Mouse (Mus musculus) adrenal gland, postnatal 14 days (tissue): Measurements from ENCODE around the gene Pla1a. TPM values are rescaled to one million over a fixed set of nuclear protein-coding genes. Genes with fewer than 3 reads are reported as not detected.
"Not testable (repeated sequence)": the region's sequence is repeated elsewhere in the genome, so short reads cannot be mapped to it uniquely, and the experiment has no call there.

ENCODE experiments used
- DNase-seq: peaks from one replicate; pipeline ENCODE4 v3.0.0; 2021; ENCODE audit warnings: mixed read lengths
- total RNA-seq: library from RNA; stranded (reverse); gene quantifications from 2 replicates; pipeline ENCODE4 v1.2.3, GENCODE M21; 2021

Pla1a gene
- total RNA-seq, 1 experiment from 2014 or later = 27.2 TPM

DNA sequence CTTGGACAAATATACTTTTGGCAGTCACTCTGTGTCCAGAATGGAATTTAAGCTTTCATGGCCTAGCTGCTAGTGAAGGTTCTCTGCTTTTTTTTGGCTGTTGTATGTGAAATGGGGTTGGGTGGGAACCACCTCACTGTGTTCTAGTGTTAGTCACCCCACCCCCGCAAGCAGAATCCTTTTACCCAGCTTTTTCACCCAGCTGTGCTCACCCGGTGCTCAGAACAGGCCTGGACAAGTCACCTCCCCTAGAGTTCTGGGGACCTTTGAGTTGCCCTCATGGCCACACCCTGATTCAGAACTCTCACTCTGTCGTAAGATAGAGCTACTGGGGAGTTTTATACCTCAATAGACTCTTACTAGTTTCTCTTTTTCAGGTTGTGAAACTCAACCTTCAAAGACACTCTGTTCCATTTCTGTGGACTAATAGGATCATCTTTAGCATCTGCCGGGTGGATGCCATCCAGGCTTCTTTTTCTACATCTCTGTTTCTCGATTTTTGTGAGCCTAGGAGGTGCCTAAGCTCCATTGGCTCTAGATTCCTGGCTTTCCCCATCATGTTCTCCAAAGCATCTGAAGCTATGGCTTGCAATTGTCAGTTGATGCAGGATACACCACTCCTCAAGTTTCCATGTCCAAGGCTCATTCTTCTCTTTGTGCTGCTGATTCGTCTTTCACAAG, 25.8 kb upstream of the Pla1a start:
- no peak for DNase-seq

DNA sequence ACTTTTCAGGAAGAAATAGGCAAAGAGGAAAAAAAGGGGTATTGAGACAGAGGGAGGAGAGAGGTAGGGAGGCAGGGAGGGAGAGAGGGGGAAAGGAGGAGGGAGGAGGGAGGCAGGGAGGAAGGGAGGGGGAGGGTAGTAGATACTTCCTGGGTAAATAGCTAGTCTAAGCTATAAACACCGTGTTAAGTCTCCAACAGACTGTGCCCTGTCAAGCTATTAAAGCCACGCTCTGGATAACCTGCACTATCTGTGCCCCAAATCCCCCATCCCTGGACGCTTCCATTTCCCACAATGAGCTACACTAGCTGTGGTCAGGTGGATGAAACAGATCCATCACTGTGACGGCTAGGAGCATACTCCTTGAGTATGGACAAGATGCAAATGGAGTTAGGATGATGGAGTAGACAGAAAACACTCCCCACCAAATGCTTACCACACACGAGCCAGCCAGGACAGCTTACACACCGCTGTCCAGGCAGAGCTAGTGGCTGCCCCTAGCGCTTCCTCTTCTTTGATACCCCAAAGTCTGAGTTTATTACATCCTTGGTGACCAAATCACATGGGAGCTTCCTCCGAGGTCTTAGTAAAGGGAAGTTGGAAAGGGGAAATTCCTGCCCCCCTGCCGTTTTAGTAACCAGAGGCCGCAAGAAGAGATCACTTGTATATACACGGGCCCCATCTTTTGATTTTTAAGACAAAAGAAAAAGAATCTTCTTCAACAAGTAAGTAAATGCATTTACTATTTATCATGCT, 24.0 kb upstream of the Pla1a start:
- no peak for DNase-seq

DNA sequence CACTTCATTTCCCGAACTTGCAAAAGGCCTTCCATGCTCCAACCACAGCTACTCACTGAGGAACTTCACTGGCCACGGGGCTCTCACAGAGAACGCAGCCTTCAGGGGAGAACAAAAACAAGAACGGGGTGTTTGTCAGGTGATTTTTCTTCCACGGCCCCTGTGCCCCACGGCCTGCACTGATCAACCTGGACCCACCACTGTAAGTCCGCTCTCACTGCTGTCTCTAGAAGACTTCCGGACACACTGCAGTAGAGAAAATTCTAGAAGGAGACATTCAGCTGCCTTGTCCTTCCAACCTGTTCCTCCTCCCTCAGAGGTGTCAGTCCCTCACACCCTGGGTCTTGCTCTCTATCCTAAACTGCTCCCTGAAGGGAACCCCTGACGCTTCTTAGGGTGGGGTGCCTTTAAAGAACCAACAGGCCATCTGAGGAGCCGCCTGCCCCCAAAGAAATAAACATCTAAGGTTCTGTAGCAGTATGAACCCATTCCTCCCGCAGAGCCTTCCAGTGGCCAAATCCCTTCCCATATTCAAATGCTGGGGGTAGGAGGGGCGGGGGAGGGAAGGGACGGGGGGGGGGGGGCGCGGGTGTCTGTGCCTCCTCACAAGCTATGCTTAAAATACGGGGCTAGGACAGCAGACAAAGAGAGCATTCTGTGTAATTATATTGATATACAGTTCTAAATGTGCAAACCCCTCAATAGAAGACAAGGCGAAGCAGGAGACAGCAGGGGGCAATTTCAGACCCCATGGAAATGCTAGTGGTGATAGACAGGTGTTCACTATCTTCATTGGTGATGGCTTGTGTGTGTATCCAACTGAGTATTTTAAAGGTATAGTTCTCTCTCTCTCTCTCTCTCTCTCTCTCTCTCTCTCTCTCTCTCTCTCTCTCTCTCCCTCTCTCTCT, 22.8 kb upstream of the Pla1a start, which contains the start of gene Cd80:
TSS of gene Cd80 (plus strand) at position 51 of the 908 bp plus-strand sequence.
- DNase-seq = no peak

DNA sequence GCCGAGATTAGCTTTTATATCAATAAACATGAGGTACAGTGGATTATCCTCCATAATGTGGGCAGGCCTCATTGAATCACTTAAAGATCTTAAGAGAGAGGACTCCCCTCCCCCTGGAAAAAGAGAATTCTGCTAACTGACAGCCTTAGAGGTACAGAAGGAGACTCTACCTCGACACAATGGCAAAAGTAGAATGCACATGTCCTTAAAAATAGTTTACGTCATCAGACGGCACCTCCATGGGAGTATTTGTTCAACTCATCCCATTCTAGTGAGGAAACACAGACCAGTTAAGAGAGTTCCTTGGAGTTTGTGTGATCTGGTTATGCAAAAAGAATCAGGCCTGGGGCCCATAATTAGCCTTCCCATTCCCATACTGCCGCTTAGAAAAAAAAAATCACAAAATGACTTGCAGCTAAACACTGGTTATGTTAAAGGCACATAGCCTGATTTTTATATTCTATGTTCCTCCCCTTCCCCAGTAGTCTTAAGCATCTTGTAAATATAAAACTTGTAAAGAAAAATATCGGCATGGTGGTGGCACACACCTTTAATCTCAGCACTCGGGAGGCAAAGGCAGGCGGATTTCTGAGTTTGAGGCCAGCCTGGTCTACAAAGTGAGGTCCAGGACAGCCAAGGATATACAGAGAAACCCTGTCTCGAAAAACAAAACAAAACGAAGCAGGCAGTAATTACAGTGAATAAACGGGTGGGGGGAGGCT, 21.7 kb upstream of the Pla1a start:
- DNase-seq = no peak

DNA sequence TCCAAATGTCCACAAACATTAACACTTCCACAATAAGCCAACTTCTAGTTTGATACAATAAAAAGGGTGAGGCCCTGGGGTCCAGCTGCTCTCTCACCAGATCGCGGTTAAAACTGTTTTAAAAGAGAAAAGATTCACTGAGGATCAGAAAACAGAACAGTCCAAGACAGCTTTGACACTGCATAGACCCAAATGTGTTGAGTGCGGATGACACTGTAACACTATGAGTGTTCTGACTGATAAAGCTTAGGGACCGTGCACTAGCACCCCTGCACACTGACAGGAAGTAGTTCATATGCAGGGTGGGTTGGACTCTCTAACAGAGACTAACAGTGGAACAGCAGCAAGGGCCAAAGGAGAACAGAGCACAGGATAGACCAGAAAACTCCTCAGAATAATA, 21.0 kb upstream of the Pla1a start:
- no peak for DNase-seq

DNA sequence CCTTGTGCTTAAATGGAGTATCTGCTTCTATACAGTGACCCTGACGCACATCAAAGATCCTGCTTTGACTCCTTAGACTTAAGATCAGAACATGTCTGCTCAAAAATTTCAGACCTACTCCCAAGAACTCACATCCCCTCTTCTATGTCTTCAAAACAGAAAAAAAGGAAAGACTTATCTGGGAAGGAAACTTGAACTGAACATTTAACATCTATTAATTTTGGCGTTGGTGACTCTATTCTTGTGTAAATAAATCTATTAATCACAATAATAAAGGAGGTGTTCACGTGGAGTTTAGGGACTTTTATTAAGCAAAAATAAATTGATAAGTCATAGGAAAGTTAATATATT, 20.2 kb upstream of the Pla1a start:
- no peak for DNase-seq

DNA sequence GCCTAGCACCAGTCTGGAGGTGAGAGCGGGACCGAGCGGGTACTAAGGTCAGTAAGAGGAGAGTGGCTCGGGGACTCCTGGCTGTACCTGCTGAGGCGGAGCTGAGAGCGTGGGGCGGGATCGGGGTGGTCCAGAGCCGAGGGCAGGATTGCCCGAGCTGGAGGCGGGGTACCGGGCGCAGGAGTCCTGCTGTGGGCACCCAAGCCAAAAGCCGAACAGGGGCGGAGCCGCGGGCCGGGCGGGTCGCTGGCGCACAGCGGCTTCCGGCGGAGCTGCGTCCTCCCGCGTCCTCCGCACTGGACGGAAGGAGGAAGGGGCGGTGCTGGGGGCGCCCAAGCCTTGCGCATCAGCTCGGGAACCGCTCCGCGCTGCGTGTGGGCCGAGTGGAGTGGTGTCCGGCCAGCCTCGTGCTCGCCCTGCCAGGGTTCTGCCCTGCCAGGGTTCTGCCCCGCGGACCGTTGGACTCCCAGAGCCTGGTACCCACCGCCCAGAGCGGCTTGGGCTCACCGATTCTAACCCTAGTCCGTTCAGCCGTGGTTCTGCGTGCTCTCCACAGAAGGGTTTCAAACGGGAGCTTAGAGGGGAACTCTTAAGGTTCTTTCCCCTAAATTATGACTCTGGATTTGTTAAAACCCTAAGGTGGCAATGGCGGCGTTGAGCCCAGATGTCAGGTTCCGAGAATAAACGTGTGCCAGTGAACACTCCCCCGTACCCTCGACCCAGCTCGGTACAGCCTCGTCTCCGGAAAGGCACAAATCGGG, 19.7 kb upstream of the Pla1a start, which contains the start of gene Adprh:
TSS of gene Adprh (minus strand) at position 262 of the 761 bp plus-strand sequence.
- peak; percentile 98 for DNase-seq

DNA sequence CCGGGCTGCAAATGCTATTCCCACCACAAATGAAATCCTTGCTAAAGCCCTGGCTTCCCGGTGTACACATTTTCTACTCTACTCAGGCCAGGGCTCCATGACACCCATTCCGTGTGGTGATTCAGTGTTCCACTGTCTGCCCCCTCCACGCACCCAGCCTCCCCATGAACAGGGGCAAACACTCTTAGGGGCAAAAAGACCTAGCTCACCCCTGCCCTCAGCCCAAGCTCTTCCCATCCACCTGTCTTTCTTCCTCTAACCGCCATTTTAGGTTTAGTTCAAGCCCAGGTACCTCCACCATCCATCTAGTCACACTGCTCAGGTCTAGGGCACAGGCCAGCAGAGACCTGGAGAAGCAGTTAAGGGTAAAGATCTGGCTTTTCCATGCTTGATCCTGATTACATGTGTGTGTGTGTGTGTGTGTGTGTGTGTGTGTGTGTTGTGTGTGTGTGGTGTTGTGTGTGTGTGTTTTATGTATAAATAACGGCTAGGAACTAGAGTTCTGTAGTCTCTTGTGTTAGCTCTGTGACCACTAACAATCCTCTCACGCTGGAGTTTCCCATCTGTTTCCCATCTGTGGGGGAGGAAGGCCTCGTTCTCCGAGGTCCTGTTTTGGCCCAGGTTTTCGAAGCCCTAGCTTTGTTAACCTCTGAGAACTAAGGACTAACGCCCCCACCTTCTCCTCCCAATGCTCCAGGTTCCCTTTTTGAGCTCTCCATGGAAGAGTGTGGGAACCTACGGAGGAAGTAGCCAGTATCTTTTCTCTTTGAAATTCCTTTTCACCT, 18.7 kb upstream of the Pla1a start:
- no peak for DNase-seq

DNA sequence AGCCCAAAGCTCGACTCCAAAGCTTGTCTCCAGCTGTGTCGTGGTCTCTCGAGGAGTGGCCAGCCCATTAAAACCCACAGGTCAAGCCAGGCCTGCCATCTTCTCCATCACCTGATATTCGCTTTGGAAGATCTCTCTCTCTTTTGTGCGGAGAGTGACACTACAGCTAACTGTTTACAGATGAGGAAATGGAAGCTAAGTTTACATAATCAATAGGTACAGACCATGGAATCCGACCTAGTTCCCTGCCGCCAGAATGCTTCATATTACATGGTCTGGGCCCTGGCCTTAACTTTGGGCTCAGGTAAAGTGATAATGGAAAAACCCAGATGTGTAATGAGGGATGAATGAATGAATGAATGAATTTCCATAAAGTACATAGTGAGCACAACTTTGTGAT, 17.8 kb upstream of the Pla1a start:
- no peak for DNase-seq

DNA sequence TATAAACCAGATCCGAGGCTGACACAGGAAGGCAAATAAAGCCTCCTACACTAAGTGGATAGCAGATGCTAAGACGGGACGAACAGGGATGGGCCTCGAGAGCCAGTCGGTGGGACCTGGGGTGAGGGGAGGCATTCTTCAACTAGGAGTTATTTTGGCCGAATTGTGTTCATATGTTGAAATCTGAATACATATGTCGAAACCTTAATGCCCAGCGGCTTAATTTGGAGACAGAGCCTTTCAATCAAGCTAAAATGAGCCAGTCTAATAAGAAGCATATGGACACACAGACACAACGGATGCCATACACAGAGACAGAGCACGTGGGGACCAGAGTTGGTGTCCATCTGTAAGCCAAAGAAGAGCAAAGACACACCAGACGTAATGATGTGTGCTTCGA, 15.5 kb upstream of the Pla1a start:
- no peak for DNase-seq

DNA sequence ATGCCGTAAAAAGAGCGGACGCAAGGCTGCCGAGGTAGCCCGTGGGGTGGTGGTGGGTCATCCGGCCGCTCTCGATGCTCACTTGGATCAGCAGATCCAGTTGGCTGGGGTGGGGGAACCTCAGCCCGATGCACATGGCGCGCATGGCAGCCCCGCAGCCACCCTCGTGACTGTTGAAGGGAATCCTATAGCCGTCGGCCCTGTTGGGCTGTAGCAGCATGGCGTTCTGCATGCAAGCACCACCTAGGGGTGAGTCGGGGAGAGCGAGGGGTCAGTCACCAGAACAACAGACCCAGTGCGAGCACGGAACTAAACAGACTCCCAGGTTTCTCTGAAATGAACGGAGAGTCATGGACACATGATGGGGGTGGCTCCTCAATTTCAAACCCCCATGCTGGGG, 14.4 kb upstream of the Pla1a start:
- no peak for DNase-seq

DNA sequence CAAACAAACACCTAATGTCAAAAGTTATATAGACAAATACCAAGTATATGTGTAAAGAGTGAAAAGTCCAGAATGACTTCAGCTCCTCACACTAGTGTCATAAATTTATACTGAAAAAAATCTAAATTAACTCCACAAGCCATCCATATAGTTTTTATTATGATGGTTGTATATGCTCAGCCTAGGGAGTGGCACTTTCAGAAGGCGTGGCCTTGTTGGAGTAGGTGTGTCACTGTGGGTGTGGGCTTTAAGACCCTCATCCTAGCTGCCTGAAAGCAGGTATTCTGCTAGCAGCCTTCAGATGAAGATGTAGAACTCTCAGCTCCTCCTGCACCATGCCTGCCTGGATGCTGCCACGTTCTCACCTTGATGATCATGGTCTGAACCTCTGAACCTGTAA, 13.2 kb upstream of the Pla1a start:
- DNase-seq = not testable (repeated sequence)

DNA sequence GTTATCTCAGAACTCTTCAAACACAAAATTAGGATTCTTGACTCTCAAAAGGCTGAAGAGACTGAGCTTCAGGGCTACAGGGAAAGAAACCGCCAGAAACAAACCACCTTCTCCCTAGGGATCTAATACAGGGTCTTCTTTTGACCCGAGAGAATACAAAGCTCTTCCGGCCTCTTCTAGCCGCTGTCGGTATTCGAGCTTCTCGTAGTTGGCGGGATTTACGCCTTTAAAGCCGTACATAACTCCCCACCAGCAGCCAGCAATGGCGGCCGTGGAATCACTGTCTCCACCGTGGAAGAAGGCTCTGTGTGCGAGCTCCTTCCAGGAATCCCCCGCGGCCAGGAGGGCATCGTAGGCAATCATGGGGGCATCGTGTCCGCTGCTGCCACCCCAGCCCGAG, 12.6 kb upstream of the Pla1a start:
- no peak for DNase-seq

DNA sequence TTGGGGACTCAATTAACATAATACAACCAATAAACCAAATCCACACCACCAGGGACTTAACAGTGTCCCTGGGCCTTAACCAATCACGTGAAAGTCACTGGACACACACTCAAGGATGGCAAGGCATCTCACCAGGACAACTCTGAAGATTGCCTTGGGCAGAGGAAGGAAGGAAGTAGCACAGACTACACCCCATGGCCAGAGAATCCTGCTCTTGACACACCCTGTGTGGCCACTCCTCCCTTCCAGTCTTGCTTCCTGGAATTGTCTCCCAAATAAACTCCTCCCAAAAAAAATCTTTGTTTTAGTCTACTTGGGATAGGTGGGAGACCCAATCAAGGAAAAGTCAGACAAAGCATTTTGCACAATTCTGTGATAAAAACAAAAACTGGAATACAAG, 12.1 kb upstream of the Pla1a start:
- no peak for DNase-seq

DNA sequence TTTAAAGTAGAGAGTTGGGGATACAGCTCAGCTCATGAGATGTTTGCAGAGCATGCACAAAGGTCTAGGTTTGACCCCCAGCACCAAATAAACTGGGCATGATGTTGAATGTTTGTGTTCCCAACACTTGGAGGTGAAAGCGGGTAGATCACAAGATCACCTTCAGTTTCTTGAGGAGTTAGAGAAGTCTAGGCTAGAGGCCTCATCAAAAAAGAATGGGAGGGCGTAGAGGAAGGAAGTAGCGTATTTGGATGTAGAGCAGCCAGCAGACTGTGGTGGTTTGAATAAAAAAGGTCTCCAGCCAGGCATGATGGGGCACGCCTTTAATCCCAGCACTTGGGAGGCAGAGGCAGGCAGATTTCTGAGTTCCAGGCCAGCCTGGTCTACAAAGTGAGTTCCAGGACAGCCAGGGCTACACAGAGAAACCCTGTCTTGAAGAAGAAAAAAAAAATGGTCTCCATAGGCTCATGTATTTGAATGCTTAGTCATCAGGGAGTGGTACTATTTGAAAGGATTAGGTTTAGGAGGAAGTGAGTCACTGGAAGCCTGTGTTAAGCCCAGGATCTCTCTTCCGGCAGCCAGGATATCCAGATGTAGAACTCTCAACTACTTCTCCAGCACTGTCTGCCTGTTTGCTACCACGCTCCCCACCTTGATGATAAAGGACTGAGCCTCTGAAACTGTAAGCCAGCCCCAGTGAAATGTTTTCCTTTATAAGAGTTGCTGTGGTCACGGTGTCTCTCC, 10.9 kb upstream of the Pla1a start:
- DNase-seq = no peak

DNA sequence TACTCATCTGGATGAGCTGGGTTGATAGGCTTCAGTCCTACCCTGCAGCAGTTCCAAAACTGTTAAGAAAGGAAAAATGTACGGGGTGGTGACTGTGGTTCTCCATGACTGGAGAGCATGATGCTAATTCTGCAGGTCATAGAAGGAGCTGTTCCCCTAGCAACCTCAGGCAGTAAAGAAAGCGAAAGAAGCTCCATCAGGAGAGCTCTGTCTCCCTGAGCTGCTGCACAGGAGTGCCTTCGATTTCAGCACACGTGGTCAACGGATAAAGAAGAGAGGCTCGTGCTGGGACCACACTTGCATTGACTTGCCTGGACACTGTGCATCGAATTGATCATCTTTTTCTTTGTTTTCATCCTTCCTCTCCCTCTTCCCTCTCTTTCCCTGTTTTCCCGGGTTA, 9.3 kb upstream of the Pla1a start:
- no peak for DNase-seq

DNA sequence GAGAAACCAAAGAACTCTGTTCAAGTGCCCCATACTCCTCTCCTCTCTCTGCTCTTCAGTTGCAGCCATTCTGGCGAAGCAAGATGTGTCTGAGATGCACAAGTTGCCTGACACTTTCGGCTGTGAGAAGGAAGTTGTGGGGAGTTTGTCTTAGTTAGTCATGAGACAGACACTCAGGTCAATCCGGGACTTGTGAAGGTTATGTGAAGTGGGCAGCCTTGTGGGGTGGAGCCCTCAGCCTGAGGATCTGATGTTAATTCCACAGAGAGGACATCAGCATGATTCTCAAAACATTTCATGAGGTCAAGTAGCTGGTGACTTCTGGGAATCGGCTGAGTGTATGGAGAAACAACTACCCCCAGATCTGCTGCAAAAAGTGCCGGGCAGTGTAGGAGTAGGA, 8.7 kb upstream of the Pla1a start:
- no peak for DNase-seq

DNA sequence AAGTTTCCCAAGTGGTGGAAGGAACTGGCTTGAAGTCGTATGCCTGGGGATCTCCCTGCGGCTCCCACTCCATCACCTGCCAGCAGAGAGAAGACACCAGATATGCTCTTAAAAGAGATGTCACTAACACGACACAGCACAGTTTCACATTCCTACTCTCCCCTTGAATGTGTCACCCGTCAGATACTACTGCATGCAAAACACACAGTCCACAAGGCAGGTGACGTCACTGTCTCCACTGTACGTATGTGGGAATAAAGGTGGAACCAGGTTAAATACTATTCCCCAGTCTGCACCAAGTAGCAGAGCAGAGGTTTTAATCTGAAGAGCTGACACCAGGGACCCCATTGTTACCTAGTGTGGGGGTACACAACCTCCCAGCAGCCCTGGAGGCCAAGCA, 7.5 kb upstream of the Pla1a start:
- no peak for DNase-seq

DNA sequence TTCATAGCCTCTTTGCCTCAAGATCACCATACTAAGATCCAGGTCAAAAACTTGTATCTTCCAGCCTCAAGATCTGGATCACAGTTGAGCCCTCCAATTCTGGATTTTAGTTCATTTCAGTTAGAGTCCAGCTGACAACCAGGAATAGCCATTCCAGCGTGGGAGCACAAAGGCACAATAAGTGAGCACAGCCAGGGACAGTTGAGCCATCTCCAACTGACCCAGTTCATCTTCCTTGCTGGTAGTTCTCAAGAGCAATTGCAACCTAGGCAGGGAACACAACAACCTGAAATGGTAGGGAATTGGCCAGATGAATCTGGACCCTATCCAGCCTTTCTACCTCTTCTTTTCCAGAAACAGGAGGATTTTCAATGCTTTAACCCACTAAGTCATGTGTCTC, 6.2 kb upstream of the Pla1a start:
- DNase-seq = no peak

DNA sequence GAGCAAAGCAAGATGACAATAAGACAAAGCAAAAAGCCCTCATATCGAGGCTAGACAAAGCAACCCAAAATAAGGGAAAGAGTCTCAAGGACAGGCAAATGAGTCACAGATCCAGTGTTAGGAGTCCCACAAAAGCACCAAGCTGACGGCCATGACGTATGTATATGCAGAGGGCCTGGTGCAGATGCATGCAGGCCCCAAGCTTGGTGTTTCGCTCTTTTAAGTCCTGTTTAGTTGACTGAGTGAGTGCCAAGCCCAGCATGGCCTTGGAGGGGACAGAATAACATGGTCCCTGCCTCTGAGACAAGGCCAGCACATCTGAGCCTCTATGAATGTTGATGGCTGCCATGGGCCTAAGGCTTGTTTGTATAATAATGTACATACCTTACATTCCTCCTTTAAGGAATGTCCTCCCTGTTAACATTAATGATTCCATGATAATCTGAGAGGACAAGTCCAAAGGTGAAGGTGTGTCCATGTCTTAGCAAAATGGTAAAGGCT, 1.4 kb upstream of the Pla1a start:
- DNase-seq = peak; percentile 30
